Mouse (Mus musculus) heart, postnatal 25 days (tissue): ENCODE results near the gene Lmf1. TPM values are rescaled to one million over a fixed set of nuclear protein-coding genes. Genes with fewer than 3 reads are reported as not detected.

Experiments
- DNase-seq: peaks from one replicate; pipeline ENCODE4 v3.0.0; 2022; ENCODE audit warnings: low spot score
- intact Hi-C: fragments of 180-260 bp; cut with DNase I; formaldehyde crosslinking; loops from one replicate; pipeline ENCODE4 v1.15.1; 2025
- total RNA-seq, 2 experiments: library from RNA; stranded (reverse); gene quantifications; 2 replicates each; pipeline ENCODE4 v1.2.3; 2021

Gene Lmf1
- 10 to 100 TPM; 31.7 to 34.3 TPM for total RNA-seq

GRCm38 (mm10) chr17:25578920-25579319, at the start of gene Lmf1:
Lmf1 (plus strand) TSS chr17:25579085.
- intact Hi-C loops = no loop called here
- DNase-seq = peak; percentile 94

DNA sequence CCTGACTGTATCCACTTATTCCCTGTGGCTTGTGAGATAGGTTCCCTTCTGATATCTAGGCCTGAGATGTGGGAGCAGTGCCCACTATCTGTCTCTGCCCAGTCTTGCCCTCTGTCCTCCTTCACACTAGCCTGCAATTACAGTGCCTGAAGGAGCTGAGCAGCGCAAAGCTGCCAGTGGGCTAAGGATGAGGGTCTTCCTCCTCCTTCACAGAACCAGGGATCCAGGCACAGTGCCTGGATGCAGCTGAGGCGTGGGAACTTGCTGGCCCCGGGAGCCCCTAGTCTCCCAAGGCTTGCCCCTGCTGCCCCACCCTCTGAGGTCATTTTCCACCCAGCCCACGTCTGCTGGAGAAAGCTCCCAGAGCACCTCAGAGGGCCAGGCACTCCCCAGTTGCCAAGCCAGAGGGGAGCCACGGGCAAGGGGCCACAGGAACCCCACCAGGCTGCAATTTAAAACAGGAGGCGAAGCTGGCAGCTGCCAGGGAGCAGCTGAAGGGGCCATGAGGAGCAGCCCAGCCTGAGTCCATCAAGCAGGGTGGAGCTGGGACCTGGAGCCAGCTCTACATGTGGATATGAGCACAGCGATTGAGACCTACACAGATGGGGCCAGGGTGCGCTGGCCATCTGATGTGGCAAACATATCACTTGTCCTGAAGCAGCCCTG, 48.4 kb upstream of the Lmf1 start:
- intact Hi-C loops = no loop called here
- DNase-seq = peak; percentile 22

GRCm38 (mm10) chr17:25538945-25539875, 39.7 kb upstream of the Lmf1 start:
- peak; percentile 26 for DNase-seq
- intact Hi-C loops = no loop called here

GRCm38 (mm10) chr17:25540731-25541130, 38.2 kb upstream of the Lmf1 start:
- intact Hi-C loops = no loop called here
- DNase-seq = no peak

- intact Hi-C loops = no loop called here
- DNase-seq = no peak
These were observed 37.1 kb upstream of the Lmf1 start for GRCm38 (mm10) chr17:25541768-25542167.

DNA sequence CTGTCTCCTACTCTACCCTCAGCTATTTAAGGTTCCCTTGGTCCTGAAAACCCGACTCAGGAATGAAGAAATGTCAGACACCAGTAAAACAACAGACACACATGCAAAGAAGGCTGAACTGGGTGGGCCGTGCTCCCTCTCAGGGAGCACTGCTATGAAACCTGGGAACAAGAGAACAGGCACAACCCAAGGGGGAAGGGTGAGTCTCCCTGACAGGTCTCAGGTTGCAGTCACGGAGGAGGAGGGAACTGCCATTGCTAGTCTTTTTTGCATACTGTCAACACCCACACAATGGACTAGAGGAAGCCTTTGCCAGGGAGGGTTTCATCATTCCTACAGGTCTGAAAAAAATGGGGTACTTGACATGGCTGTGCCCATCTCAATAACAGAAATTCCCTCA, 31.9 kb upstream of the Lmf1 start:
- intact Hi-C loops = no loop called here
- DNase-seq = no peak

DNA sequence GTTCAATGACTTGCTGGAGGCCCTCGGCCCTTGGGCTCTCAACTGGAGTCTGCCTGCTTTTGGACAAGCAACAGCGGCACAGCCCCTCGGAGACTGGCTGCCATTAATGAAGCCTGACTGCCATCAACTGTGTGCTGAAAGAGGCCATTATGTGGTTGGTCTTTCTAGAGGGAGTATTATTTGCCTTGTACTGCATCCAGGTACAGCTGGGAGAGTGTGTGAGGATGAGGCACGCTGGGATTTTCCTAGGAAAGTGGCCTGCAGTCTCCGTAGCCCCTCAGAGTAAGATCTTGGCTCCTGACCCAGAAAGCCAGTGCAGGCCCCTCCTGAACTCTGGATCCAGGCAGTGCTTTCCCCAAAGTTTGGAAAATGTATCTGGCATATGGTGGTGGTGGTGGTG, 28.9 kb upstream of the Lmf1 start:
- no peak for DNase-seq
- intact Hi-C loops = no loop called here

DNA sequence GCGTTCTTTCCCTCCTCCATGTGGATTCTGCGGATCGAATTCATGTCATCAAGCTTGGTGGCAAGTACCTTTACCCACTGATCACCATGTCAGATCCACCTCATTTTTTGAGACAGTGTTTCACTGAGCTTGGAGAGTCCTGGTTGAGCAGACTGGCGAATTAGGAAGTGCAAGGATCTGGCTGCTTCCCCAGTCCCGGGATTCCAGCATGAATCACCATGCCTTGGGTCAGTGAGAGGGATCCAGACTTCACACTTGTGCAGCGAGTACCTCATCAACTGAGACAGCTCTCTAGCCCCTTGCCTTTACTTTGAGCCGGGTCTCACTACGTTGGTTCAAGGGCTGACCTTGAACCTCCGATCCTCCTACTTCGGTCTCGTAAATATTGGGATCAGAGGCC, 27.6 kb upstream of the Lmf1 start:
- DNase-seq = no peak
- intact Hi-C loops = no loop called here

GRCm38 (mm10) chr17:25555159-25555558, 23.7 kb upstream of the Lmf1 start:
- intact Hi-C loops = no loop called here
- DNase-seq = no peak

DNA sequence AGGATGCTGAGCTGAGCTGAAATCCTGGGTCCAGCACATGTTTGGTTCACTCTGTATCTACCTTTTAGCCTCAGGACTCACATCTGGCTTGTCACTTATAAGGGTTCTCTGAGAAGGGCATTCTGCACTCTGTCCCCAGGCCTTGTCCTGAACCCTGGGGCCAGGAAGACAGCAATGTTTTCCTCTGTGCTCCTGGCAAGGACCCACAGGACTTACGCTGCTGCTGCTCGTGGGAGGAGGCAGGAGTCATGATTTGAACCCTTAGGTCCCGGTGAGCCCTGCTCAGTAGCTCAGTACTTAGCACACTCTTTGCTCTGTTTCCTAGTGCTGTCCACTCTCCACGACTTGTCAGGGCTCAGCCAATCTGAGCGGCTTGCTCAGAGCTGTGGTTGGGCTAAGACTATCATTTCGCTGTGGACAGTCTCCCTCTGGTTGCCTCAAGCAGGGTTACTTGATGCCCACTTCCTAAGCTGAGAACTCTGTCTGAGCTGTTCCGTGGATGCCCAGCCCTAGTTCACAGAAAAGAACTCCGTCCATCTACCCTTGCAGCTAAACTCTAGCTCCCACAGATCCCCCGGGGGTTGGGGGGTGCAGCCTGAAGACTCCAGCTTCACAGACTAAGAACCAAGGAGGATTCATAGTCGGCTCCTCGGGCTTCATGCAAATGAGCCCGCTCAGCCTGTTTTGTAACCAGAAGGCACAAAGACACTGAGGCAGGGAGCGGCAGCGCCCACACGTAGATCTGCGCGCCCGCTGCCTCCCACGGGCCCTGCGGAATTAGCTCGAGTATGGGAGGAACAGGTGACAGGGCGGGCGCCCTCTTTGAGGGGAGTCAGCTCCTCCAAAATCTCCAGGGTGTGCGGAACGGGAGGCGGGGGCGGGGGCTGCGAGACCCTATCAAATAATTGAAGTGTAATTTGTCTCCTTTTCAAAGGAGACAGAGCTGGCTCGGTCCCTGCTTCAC, 22.9 kb upstream of the Lmf1 start:
- DNase-seq = no peak
- intact Hi-C loops = no loop called here

GRCm38 (mm10) chr17:25556630-25557354, 22.1 kb upstream of the Lmf1 start:
- intact Hi-C loops = no loop called here
- no peak for DNase-seq

GRCm38 (mm10) chr17:25559634-25560033, 19.3 kb upstream of the Lmf1 start:
- intact Hi-C loops = no loop called here
- no peak for DNase-seq

DNA sequence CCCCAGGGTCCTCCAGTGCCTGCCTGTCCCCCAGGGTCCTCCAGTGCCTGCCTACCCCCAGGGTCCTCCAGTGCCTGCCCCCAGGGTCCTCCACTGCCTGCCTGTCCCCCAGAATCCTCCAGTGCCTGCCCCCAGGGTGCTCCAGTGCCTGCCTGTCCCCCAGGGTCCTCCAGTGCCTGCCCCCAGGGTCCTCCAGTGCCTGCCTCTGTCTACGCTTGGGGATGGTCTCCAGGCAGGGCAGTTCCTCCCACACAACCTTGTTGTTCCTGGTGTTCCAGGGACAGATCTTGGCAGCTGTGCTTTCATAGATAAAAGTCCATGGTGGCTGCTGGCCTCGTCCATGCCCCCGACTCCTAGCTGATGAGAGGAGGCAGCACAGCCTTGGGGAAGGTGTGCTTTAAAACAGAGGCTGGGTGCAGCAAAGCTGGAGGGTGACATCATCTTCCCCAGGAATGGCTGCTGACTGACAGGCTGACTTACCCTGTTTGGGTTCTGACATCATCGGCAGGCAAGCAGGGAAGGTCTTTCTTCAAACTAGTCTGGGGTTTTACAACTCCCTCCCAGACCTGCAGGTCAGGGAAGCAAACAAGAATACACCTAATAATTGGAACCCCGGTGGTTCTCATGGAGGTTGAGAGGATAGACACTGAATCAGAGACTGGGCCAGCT, 18.2 kb upstream of the Lmf1 start:
- intact Hi-C loops = no loop called here
- DNase-seq = no peak

DNA sequence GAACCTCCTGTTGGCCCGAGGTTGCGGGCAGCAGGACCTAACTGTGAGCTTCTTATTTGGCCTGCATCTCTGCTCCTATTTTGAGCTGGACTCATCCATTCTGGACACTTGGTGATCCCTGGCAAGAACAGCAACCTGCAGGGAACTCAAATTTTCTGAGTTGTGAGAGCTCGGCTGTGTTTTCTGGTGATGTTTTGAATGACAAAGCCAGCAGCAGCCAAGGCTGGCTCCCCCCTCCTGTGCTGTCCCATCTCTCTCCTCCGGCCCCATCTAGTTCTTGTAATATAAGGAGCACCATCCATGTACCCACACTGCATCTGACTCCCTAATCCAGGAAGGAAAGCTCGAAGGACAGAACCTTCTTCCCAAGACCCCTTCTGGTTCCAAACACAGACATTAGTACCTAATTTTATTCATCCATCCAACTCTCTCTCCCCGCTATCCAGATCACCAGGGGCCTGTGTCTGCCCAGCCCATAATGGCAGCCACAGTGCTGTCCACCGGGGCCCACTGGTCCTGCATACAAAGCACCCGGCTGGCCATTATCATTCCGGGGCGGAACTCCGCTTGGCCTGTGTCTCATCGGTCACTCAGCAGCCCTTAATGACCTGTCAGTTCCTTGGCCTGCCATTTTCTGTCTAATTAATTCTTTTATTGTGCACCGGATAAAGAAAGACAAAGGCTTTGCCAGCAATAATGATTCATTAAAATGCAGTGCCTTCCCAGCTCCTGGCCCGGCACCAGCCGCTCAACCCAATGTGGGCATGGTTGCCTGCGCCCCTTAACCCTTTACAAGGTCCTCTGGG, 17.5 kb upstream of the Lmf1 start:
- intact Hi-C loops = no loop called here
- no peak for DNase-seq

GRCm38 (mm10) chr17:25564481-25564880, 14.4 kb upstream of the Lmf1 start:
- intact Hi-C loops = no loop called here
- DNase-seq = no peak

- no peak for DNase-seq
- intact Hi-C loops = no loop called here
These were observed 13.6 kb upstream of the Lmf1 start for GRCm38 (mm10) chr17:25565244-25565643.

GRCm38 (mm10) chr17:25565860-25566600, 12.9 kb upstream of the Lmf1 start:
- DNase-seq = no peak
- intact Hi-C loops = loop anchor here (2.0 kb wide), 1 partner anchor 133 kb away; no protein-coding TSS in a partner anchor
